Mouse (Mus musculus): Measurements from ENCODE around the gene Zfp444. TPM values are rescaled to one million over a fixed set of nuclear protein-coding genes. Genes with fewer than 3 reads are reported as not detected.
A peak's percentile ranks its signal among the peaks of the same experiment; 100 is the strongest.

Gene Zfp444
- total and polyA plus RNA-seq, 3 experiments, result 16.2 to 24.2 TPM; not detected in 1

DNA sequence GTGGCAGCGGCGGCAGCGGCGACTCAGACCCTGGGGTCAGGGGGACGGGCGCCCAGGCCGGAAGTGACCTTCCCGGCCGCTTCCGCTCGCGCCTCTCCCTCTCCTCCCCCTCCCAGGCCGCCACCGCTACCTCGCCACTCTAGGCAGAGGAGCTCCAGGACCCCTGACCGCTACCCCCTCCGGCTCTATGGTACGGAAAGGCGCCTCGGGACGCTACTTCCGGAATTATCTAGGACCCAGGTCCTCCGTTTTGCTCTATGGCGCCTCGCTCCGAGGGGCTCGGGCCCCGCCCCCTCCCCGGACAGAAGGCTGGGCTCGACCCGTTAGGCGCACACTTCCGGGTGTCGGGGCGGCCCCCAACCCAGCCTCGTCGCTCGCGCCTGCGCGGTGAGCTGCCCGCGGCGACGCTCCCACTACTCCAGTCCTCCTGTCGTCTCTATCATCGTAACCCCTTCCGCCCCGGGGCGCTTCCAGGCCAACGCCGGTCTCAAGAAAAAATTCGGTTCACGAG lies 16.1 kb upstream of the Zfp444 start, which contains the start of gene Zfp787 (continued):
- TF ChIP-seq JUND (IDR thresholded peaks at IDR 0.05; ENCODE audit: low read depth, low read length) (no peak), TCF12 (IDR thresholded peaks at IDR 0.05; ENCODE audit: low read depth, low read length) (no peak; the same call in 1 of the 2 replicates), ETS1 (IDR thresholded peaks at IDR 0.05; ENCODE audit: low read depth, low read length) (0 out of 2 replicates have a peak, but pooled peaks have one; percentile 18), MYB (IDR thresholded peaks at IDR 0.05; ENCODE audit: low read depth, low read length) (no peak; the same call in 1 of the 2 replicates), ZKSCAN1 (IDR thresholded peaks at IDR 0.05; ENCODE audit: low read depth, low read length) (no peak), MAZ (IDR thresholded peaks at IDR 0.05; ENCODE audit: low read depth, low read length) (peak; percentile 93), NRF1 (IDR thresholded peaks at IDR 0.05; ENCODE audit: insufficient read depth, low read depth, low read length, poor library complexity, severe bottlenecking) (peak; percentile 94), MXI1 (IDR thresholded peaks at IDR 0.05; ENCODE audit: low read depth, low read length) (peak; percentile 22), ELF1 (IDR thresholded peaks at IDR 0.05; ENCODE audit: low read depth, low read length) (peak; percentile 98), MEF2A (IDR thresholded peaks at IDR 0.05; ENCODE audit: extremely low read depth, insufficient replicate concordance, low read depth, low read length, poor library complexity, severe bottlenecking) (no peak), CHD2 (IDR thresholded peaks at IDR 0.05; ENCODE audit: low read length) (no peak), EP300 (IDR thresholded peaks at IDR 0.05; ENCODE audit: low read depth in 1 of 2, low read length in 2 of 2) (no peak; a peak in 1 of 4 replicates), POLR2AphosphoS2 (IDR thresholded peaks at IDR 0.05; ENCODE audit: low read length) (no peak), HCFC1 (IDR thresholded peaks at IDR 0.05; ENCODE audit: low read depth, low read length) (peak; percentile 88), TAL1 (IDR thresholded peaks at IDR 0.05; ENCODE audit: low read length) (no peak), BHLHE40 (IDR thresholded peaks at IDR 0.05; ENCODE audit: borderline replicate concordance, low read depth, low read length) (no peak), POLR2AphosphoS5 (IDR thresholded peaks at IDR 0.05; ENCODE audit: borderline replicate concordance, low read depth, low read length) (no peak), NELFE (IDR thresholded peaks at IDR 0.05; ENCODE audit: low read depth, low read length) (peak; percentile 47)

GRCm38 (mm10) chr7:6156901-6157472 lies 15.0 kb upstream of the Zfp444 start:
- H3K27ac ChIP-seq (ENCODE audit: control insufficient read depth, low read depth, low read length), result peak overlapping the region; percentile 72
- TF ChIP-seq TCF12 (IDR thresholded peaks at IDR 0.05; ENCODE audit: low read depth, low read length) (no peak), MAFK (IDR thresholded peaks at IDR 0.05; ENCODE audit: borderline replicate concordance, low read depth, low read length) (no peak), RCOR1 (IDR thresholded peaks at IDR 0.05; ENCODE audit: low read depth, low read length) (no peak), ELF1 (IDR thresholded peaks at IDR 0.05; ENCODE audit: low read depth, low read length) (0 out of 2 replicates have a peak, but pooled peaks have one; percentile 8), CHD2 (IDR thresholded peaks at IDR 0.05; ENCODE audit: low read length) (no peak), MAX (IDR thresholded peaks at IDR 0.05; ENCODE audit: low read length) (no peak), POLR2A (IDR thresholded peaks at IDR 0.05; ENCODE audit: control insufficient read depth in 1 of 2, insufficient read depth in 1 of 2, low read depth in 1 of 2, low read length in 2 of 2, poor library complexity in 1 of 2) (no peak), GABPA (IDR thresholded peaks at IDR 0.05; ENCODE audit: low read depth, low read length) (no peak), NELFE (IDR thresholded peaks at IDR 0.05; ENCODE audit: low read depth, low read length) (no peak), MYC (IDR thresholded peaks at IDR 0.05; ENCODE audit: low read depth, low read length) (no peak), E2F4 (IDR thresholded peaks at IDR 0.05; ENCODE audit: borderline replicate concordance, low read depth, low read length) (no peak), MEF2A (IDR thresholded peaks at IDR 0.05; ENCODE audit: extremely low read depth, insufficient replicate concordance, low read depth, low read length, poor library complexity, severe bottlenecking) (no peak), JUND (IDR thresholded peaks at IDR 0.05; ENCODE audit: low read depth, low read length) (no peak), POLR2AphosphoS2 (IDR thresholded peaks at IDR 0.05; ENCODE audit: low read length) (no peak), HCFC1 (IDR thresholded peaks at IDR 0.05; ENCODE audit: low read depth, low read length) (no peak), TBP (IDR thresholded peaks at IDR 0.05; ENCODE audit: low read depth, low read length) (no peak), CHD1 (IDR thresholded peaks at IDR 0.05; ENCODE audit: low read depth, low read length) (0 out of 2 replicates have a peak, but pooled peaks have one; percentile 77), USF2 (IDR thresholded peaks at IDR 0.05; ENCODE audit: borderline replicate concordance in 1 of 2, insufficient read depth in 1 of 2, low read depth in 1 of 2, low read length in 2 of 2) (no peak), USF1 (IDR thresholded peaks at IDR 0.05; ENCODE audit: low read depth, low read length) (no peak), ETS1 (IDR thresholded peaks at IDR 0.05; ENCODE audit: low read depth, low read length) (no peak), ZNF384 (IDR thresholded peaks at IDR 0.05; ENCODE audit: low read depth, low read length) (peak; percentile 75), SIN3A (IDR thresholded peaks at IDR 0.05; ENCODE audit: low read length) (no peak), BHLHE40 (IDR thresholded peaks at IDR 0.05; ENCODE audit: borderline replicate concordance, low read depth, low read length) (no peak)

More at GRCm38 (mm10) chr7:6156901-6157472, 15.0 kb upstream of the Zfp444 start:
- H3K27me3 ChIP-seq (ENCODE audit: control insufficient read depth in 1 of 2, insufficient read depth in 2 of 2, low read length in 2 of 2), result no peaks in the 10 kb centered on the region
- peaks cover 34% of the 10 kb centered on the region for H3K79me2 ChIP-seq (ENCODE audit: control insufficient read depth, insufficient read depth, low read length, poor library complexity)
- H3K36me3 ChIP-seq (ENCODE audit: control insufficient read depth in 1 of 2, insufficient read depth in 2 of 2, low read length in 2 of 2), result peaks cover 0 to 12% of the 10 kb centered on the region in 2 experiments; a peak in 2 of 4 replicates
- H3K4me1 ChIP-seq (ENCODE audit: control insufficient read depth in 1 of 2, insufficient read depth in 2 of 2, low read length in 2 of 2), result peaks cover 0 to 19% of the 10 kb centered on the region in 2 experiments; a peak in 3 of 4 replicates
- H3K9ac ChIP-seq (ENCODE audit: control insufficient read depth, low read depth, low read length, poor library complexity, severe bottlenecking), result peak overlapping the region; percentile 99
- no peaks in the 10 kb centered on the region for H3K9me3 ChIP-seq (replicated peaks; ENCODE audit: insufficient read depth, low read length)
- peak; percentile 46 for DNase-seq (ENCODE audit: low read depth, low spot score)
- peak overlapping the region; percentile 79 to 99 for H3K4me3 ChIP-seq (ENCODE audit: control insufficient read depth in 1 of 2, insufficient read depth in 1 of 2, low read depth in 2 of 2, low read length in 2 of 2)
